Mouse (Mus musculus) brown adipose tissue, adult 24 weeks (tissue): ENCODE measurements at regions not wholly inside any gene's neighbourhood (a gene's known extent, or its start where the extent isn't known, plus 50 kb on each side); places are given as distances from the start of the nearest gene placed in this dataset.
A peak's percentile ranks its signal among the peaks of the same experiment; 100 is the strongest.

Experiments used
- H3K27ac ChIP-seq: fragments of 200-500 bp; replicated peaks from 2 replicates; pipeline ENCODE4 v1.5.1; 2012; ENCODE audit warnings: low read depth, mild to moderate bottlenecking, low read length
- H3K4me1 ChIP-seq: fragments of 200-500 bp; 2 replicates; pipeline ENCODE4 v1.6.1; 2012; ENCODE audit warnings: low read length, mixed read lengths; ENCODE audit not compliant: control insufficient read depth, insufficient read depth, insufficient read length
- H3K4me3 ChIP-seq: fragments of 200-500 bp; 2 replicates; pipeline ENCODE4 v1.5.1; 2012; ENCODE audit warnings: low read depth, mild to moderate bottlenecking, low read length, moderate library complexity; ENCODE audit not compliant: insufficient read depth

DNA sequence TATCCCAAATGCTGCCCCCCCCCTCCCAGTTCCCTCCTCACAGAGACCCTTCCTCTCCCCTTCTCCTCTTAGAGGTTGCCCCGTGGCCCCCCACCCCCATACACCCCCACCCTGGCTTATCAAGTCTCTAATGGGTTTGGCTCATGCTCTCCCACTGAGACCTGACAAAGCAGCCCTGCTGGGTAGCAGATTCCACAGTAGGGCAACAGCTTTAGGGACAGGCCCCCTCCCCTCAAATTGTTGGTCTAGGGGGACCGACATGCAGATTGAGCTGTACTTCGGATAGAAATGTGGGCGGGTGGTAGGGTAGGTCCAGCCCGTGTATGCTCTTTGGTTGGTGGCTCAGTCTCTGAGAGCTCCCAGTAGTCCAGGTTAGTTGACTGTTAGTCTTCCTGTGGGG is 113.3 kb downstream of the Zfp281 start:
- H3K4me3 ChIP-seq: no peak overlapping the region
- H3K4me1 ChIP-seq: no peaks in the 10 kb centered on the region
- H3K27ac ChIP-seq: no peak overlapping the region

DNA sequence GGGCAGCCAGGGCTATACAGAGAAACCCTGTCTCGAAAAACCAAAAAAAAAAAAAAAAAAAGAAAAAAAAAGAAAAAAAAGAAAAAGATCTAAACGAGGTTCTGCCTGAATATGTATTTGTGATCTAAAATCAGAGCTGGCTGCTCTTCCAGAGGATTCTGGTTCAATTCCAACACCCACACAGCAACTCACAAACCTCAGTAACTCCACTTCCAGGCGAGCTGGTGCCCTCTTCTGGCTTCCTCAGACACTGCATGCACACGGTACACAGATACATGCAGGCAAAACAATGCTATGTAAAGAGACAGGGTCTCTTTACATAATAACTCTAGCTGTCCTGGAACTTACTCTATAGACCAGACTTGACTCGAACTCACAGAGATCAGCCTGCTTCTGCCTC is 114.8 kb downstream of the Zfp281 start:
- Histone ChIP-seq H3K27ac (no peak overlapping the region), H3K4me1 (no peaks in the 10 kb centered on the region), H3K4me3 (no peak overlapping the region)

- Histone ChIP-seq H3K27ac (no peak overlapping the region), H3K4me3 (no peak overlapping the region), H3K4me1 (no peaks in the 10 kb centered on the region)
Observed at GRCm38 (mm10) chr1:136741061-136741460, 116.4 kb downstream of the Zfp281 start.

- no peak overlapping the region for H3K4me3 ChIP-seq
- no peak overlapping the region for H3K27ac ChIP-seq
- H3K4me1 ChIP-seq: no peaks in the 10 kb centered on the region
Observed at GRCm38 (mm10) chr1:136749188-136749587, 124.5 kb downstream of the Zfp281 start.

DNA sequence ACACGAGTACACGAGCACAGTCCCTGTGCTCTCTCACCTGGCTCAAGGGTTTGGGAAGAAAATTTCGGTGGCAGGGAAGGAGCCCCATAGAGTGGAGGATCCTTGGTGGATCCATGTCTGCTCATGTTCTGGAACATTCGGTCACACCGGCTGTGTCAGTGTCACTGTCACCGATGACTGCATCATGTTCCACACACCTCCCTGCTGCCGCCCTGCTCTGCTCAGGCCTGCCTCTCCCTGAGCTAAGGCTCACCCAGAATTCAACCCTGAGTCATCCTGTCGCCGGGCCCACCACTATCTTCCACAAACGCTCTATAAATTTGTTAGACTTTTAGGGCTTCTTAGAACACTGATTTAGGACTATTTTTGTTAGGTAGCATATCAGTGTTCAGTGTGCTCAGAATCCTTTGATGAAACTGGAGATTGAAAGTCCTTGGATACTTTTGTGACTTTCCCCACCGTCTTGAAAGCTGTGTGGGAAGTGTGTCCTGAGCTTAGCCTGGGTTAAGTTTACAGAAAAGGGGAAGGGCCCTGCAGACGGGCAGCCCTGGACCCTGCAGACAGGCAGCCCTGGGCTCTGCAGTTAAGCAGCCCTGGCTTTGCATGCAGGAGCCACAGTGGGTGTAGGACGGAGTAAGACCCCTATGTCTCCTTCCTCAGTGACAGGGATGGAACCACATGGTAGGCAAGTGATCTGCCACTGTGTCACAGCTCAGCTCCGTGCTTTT is 126.9 kb downstream of the Zfp281 start:
- no peak overlapping the region for H3K4me3 ChIP-seq
- H3K27ac ChIP-seq: no peak overlapping the region
- no peaks in the 10 kb centered on the region for H3K4me1 ChIP-seq

DNA sequence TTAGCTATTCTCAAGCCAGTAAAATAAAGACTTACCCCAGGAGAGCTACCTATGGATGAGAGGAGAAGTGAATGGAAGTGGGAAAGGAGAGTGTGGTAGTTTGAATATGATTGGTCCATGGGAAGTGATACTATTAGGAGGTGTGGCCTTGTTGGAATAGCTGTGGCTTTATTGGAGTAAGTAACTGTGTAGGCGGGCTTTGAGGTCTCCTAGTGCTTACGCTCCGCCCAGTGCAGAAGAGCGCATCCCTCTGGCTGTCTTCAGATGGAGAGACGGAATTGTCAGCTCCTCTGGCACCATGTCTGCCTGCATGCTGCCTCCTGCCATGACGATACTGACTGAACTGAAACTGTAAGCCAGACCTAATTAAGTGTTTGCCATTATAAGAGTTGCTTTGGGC is 129.6 kb downstream of the Zfp281 start:
- no peak overlapping the region for H3K27ac ChIP-seq
- no peaks in the 10 kb centered on the region for H3K4me1 ChIP-seq
- H3K4me3 ChIP-seq: no peak overlapping the region

- no peaks in the 10 kb centered on the region for H3K4me1 ChIP-seq
- H3K4me3 ChIP-seq: no peak overlapping the region
- no peak overlapping the region for H3K27ac ChIP-seq
Observed at GRCm38 (mm10) chr1:136758730-136759129, 134.0 kb downstream of the Zfp281 start.

DNA sequence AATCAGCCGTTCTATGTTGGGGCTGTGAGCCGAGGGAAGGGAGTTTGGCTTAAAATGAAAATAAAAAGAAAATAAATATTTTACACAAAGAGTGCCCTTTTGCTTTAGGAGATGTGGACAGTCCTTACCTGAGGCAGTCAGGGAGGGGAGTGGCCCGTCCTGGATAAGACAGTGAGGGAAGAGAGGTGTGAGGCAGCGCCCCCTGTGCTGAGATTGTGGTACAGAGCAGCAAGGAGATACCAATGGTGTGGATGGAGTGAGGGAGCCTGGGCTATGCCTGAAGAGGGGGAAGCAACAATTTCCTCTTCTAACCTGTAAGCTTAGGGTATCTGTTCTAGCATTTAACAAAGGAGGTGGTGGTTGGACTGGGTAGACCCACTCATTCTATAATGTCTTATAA is 134.5 kb downstream of the Zfp281 start:
- Histone ChIP-seq H3K27ac (no peak overlapping the region), H3K4me3 (no peak overlapping the region), H3K4me1 (no peaks in the 10 kb centered on the region)

GRCm38 (mm10) chr1:136761467-136761866 is 136.8 kb downstream of the Zfp281 start:
- Histone ChIP-seq H3K27ac (no peak overlapping the region), H3K4me1 (no peaks in the 10 kb centered on the region), H3K4me3 (no peak overlapping the region)

DNA sequence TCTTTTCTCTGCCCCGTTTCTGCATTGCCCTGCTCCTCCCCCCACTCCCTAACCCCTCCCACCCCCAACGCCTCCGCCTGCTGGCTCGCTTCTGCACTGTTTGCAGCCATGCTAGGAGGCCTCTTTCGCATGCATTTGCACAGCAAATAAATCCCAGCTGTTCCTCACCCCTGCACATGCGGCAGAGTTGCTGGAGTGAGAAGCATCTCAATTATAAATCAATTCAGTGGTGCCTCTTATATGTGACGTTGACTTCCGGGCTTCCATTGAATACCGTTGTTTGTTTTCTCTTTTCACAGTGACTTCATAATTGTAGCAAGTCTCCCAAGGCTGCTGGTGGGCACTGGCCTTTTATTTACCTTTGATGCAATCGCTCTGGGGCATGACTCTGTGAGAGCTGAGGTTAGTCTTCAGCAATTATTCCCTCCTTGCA is 144.3 kb downstream of the Zfp281 start:
- Histone ChIP-seq H3K27ac (no peak overlapping the region), H3K4me1 (peaks cover 4% of the 10 kb centered on the region; the same call in 1 of the 2 replicates), H3K4me3 (0 out of 2 replicates have a peak overlapping the region, but pooled peaks have one; percentile 20)

- no peak overlapping the region for H3K27ac ChIP-seq
- peaks cover 4% of the 10 kb centered on the region; the same call in 1 of the 2 replicates for H3K4me1 ChIP-seq
- no peak overlapping the region for H3K4me3 ChIP-seq
Observed at GRCm38 (mm10) chr1:136773743-136774142, 149.0 kb downstream of the Zfp281 start.

- Histone ChIP-seq H3K4me1 (no peaks in the 10 kb centered on the region), H3K4me3 (no peak overlapping the region), H3K27ac (no peak overlapping the region)
Observed at GRCm38 (mm10) chr1:136776211-136776610, 151.5 kb downstream of the Zfp281 start.

DNA sequence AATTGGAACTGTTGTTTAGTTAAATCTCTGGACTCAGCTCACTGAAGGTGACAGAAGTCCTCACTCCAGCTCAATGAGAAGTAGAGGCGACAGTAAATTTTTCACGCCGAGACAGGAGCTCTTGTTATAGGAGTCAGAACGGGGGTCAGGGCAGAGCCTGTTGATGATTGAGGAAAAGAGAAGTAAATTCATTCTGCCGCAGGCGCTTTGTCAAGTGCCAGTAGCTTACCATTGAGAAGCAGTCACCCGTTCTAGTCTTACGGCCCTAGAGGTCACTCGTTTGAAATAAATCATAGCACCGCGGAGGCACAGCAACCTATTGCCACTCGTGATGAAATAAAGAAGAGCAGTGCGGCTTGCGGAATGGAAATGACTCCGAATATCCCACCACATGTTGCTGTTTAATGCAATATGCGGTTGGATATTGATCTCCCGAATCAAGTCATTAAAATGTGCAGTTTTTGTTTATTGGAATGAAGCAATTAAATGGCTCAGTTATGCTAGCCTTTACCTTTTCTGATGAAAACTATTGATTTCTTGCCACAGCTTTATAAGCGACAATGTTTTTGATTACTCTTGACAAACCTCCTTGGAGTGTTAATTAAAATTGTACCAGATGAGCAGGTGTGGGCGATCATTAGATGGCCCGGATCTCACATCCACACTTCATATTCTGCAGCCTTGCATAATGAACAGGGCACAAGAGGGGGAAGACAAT is 152.7 kb downstream of the Zfp281 start:
- H3K4me3 ChIP-seq: no peak overlapping the region
- H3K4me1 ChIP-seq: peaks cover 6% of the 10 kb centered on the region
- no peak overlapping the region for H3K27ac ChIP-seq

DNA sequence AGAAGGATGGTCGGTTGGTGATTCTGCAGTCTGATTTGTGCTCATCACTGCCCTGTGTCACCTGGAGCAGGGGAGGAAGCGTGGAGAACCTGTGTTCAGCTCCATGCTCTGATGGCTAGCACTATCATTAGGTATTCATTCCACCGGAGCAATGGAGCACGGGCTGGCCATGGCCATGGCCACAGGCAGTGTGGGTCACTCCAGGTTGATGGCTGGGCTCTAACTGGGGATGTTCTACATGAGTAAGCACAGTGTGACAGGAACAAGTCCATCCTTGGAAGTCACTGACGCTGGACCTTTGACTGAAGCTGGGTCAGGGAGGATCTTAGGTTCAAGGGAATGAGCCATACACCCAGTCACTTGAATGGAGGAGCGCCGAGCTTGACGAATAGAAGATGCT is 154.7 kb downstream of the Zfp281 start:
- peaks cover 9% of the 10 kb centered on the region for H3K4me1 ChIP-seq
- no peak overlapping the region for H3K27ac ChIP-seq

GRCm38 (mm10) chr1:136781561-136782025 is 156.9 kb downstream of the Zfp281 start:
- H3K27ac ChIP-seq: 0 out of 2 replicates have a peak overlapping the region, but pooled peaks have one; percentile 28
- H3K4me3 ChIP-seq: peak overlapping the region; percentile 51
- peaks cover 9% of the 10 kb centered on the region for H3K4me1 ChIP-seq

More for the DNA sequence above, 154.7 kb downstream of the Zfp281 start:
- no peak overlapping the region for H3K4me3 ChIP-seq

DNA sequence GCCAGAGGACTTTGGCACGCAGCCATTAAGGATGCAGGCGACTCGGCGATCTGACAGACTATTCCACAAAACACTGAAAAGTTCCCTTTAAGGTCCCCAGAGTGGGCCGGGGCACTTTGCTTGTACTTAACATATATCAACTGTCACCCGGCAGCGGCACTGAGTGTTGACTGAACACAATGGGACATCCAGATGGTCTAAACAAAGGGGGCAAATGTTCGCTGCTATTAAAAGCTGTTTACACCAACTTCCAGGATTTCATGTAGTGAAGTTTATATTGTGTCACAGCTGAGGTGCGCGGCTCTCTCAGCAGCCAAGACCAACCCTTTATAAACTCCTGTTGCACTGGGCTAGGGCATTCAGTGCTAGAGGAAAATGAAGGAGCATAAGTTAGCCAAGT is 157.6 kb downstream of the Zfp281 start:
- Histone ChIP-seq H3K4me1 (peaks cover 9% of the 10 kb centered on the region), H3K27ac (peak overlapping the region; percentile 48), H3K4me3 (peak overlapping the region; percentile 51; the same call in 1 of the 2 replicates)
